Mouse (Mus musculus) thymus, adult 2 months (tissue): ENCODE data around the gene Col18a1.

Experiments used
- CTCF ChIP-seq: fragments of 200-500 bp; IDR thresholded peaks from 2 replicates; pipeline ENCODE4 v1.5.1; 2012; ENCODE audit warnings: mild to moderate bottlenecking, control low read depth, low read length, moderate library complexity, borderline replicate concordance; ENCODE audit not compliant: control insufficient read depth, poor library complexity, insufficient read depth; ENCODE audit errors: extremely low read depth
- POLR2A ChIP-seq: fragments of 200-500 bp; IDR thresholded peaks from 2 replicates; pipeline ENCODE4 v1.6.1; 2012; ENCODE audit warnings: mild to moderate bottlenecking, low read length, control low read depth, moderate library complexity; ENCODE audit not compliant: control insufficient read depth, poor library complexity, insufficient read depth; ENCODE audit errors: extremely low read depth

- no peak for TF ChIP-seq CTCF
- no peak for TF ChIP-seq POLR2A
Measured at GRCm38 (mm10) chr10:77210666-77211065, 44.3 kb upstream of the Col18a1 start.
